In the genomic region with DNA sequence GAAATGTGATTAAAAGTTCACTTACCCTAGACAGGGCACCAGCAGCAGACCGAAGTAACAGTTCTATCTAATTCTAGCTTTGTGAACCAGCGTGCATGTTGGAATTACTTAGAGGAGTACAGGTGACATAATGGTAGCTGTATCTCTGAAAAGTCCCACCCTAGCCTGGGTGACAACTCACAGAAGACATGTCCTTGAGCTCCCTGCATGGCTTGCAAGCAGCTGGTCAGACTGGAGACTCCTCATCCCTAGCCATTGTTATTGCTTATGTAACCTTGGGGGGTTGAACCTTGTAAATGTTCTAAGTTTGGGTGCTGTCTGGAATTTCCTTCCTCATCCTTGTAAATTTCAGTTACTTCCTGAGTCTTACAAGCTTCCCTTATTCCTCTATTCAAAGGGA, we compare ENCODE assay signal across 21 mouse cellular contexts. TPM values are rescaled to one million over a fixed set of nuclear protein-coding genes. Genes with fewer than 3 reads are reported as not detected.
DNase-seq lines count a peak whose midpoint lies in the region; ATAC-seq and TF ChIP-seq lines count a peak whose summit lies in the region.
"Had no signal": no experiment of that assay in that cellular context is flagged by ENCODE, and none has a peak within 500 bp of the region (broad histone marks: within the 10 kb centered on the region; RNA-seq: fewer than 3 reads in every experiment).

No protein-coding gene starts in this region.

- no peak for ATAC-seq in heart, embryonic 12.5 days (ENCODE audit: insufficient number of reproducible peaks, low FRiP score)
- ATAC-seq in heart, embryonic 11.5 days (replicated peaks; ENCODE audit: insufficient number of reproducible peaks, low FRiP score, low TSS enrichment) = no peak
- no peak for ATAC-seq in heart, postnatal 0 days (ENCODE audit: insufficient read depth, low read depth)
- ATAC-seq: forebrain, embryonic 14.5 days; intestine, embryonic 16.5 days had no signal

- H3K27me3 ChIP-seq in heart, embryonic 12.5 days (replicated peaks) = no peaks in the 10 kb centered on the region
- no peaks in the 10 kb centered on the region for H3K27me3 ChIP-seq in heart, embryonic 11.5 days (ENCODE audit: control insufficient read depth, insufficient read depth, low read length)
- H3K27me3 ChIP-seq in heart, postnatal 0 days (ENCODE audit: control insufficient read depth, insufficient read depth, low read length) = no peaks in the 10 kb centered on the region
- H3K27me3 ChIP-seq: embryonic facial prominence, embryonic 15.5 days; hindbrain, embryonic 15.5 days; Patski had no signal

- H3K27ac ChIP-seq in heart, embryonic 12.5 days (ENCODE audit: poor library complexity, severe bottlenecking) = peak overlapping the region; percentile 72; the same call in 1 of the 2 replicates
- H3K27ac ChIP-seq in heart, embryonic 11.5 days (ENCODE audit: low read depth, low read length) = no peak overlapping the region
- peak overlapping the region; percentile 89 for H3K27ac ChIP-seq in heart, postnatal 0 days (ENCODE audit: low read depth)
- H3K27ac ChIP-seq: embryonic facial prominence, embryonic 15.5 days; forebrain, embryonic 10.5 days; hindbrain, embryonic 10.5 days; hindbrain, embryonic 15.5 days had no signal

- H3K4me3 ChIP-seq in heart, embryonic 12.5 days = no peak overlapping the region
- H3K4me3 ChIP-seq in heart, embryonic 11.5 days (ENCODE audit: low read depth, low read length) = no peak overlapping the region
- H3K4me3 ChIP-seq in heart, postnatal 0 days (ENCODE audit: low read depth, low read length) = no peak overlapping the region
- H3K4me3 ChIP-seq: embryonic facial prominence, embryonic 15.5 days; erythroblast, embryonic 14.5 days; forebrain, embryonic 10.5 days; hindbrain, embryonic 10.5 days; hindbrain, embryonic 15.5 days had no signal

- H3K4me1 ChIP-seq in heart, embryonic 12.5 days (replicated peaks) = peaks cover 56% of the 10 kb centered on the region
- peaks cover 41% of the 10 kb centered on the region for H3K4me1 ChIP-seq in heart, embryonic 11.5 days (ENCODE audit: control insufficient read depth, insufficient read depth, low read length)
- peaks cover 38% of the 10 kb centered on the region for H3K4me1 ChIP-seq in heart, postnatal 0 days (ENCODE audit: control insufficient read depth, insufficient read depth)
- H3K4me1 ChIP-seq: hindbrain, embryonic 15.5 days had no signal

- H3K9ac ChIP-seq in heart, embryonic 12.5 days = no peak overlapping the region
- H3K9ac ChIP-seq in heart, embryonic 11.5 days (ENCODE audit: low read depth, low read length) = no peak overlapping the region
- no peak overlapping the region for H3K9ac ChIP-seq in heart, postnatal 0 days (replicated peaks; ENCODE audit: low read depth, low read length)
- H3K9ac ChIP-seq: embryonic facial prominence, embryonic 15.5 days; hindbrain, embryonic 15.5 days had no signal

- no peaks in the 10 kb centered on the region for H3K36me3 ChIP-seq in heart, embryonic 12.5 days
- H3K36me3 ChIP-seq in heart, embryonic 11.5 days (ENCODE audit: control insufficient read depth, insufficient read depth, low read length) = no peaks in the 10 kb centered on the region
- H3K36me3 ChIP-seq in heart, postnatal 0 days (replicated peaks; ENCODE audit: control insufficient read depth, insufficient read depth, low read length) = no peaks in the 10 kb centered on the region
- H3K36me3 ChIP-seq: embryonic facial prominence, embryonic 15.5 days; forebrain, embryonic 10.5 days; hindbrain, embryonic 10.5 days; hindbrain, embryonic 15.5 days had no signal

- no peak for DNase-seq in heart, postnatal 0 days (ENCODE audit: low spot score)
- DNase-seq in heart, adult 11 months = no peak
- DNase-seq in R1 (ENCODE audit: low read depth, low spot score) = peak; percentile 96
- no peak for DNase-seq in right cerebral cortex, adult 18-20 months
- DNase-seq: adrenal gland, adult 8-10 months; adrenal gland, postnatal 36 days; cerebellum, adult 8-10 months; cerebellum, postnatal 14 days; embryo, embryonic 11 days; gastrocnemius, postnatal 10 days; kidney, adult 2 months had no signal

- no peak for TF ChIP-seq CTCF in heart, postnatal 0 days (IDR thresholded peaks at IDR 0.05; ENCODE audit: low read depth)

- 88% methylated on average over 2 of the region's 2 CpGs for WGBS in heart, embryonic 12.5 days
- WGBS in heart, embryonic 11.5 days (ENCODE audit: insufficient replicate concordance) = 84% methylated on average over 2 of the region's 2 CpGs
- 82% methylated on average over 2 of the region's 2 CpGs for WGBS in heart, postnatal 0 days

- no peak overlapping the region for H3K4me2 ChIP-seq in heart, embryonic 12.5 days
- no peak overlapping the region for H3K4me2 ChIP-seq in heart, embryonic 11.5 days
- H3K4me2 ChIP-seq in heart, postnatal 0 days (ENCODE audit: low read depth, low read length) = no peak overlapping the region
- H3K4me2 ChIP-seq: embryonic facial prominence, embryonic 15.5 days; hindbrain, embryonic 15.5 days had no signal

- H3K9me3 ChIP-seq in heart, embryonic 12.5 days (replicated peaks) = no peaks in the 10 kb centered on the region
- no peaks in the 10 kb centered on the region for H3K9me3 ChIP-seq in heart, embryonic 11.5 days (replicated peaks; ENCODE audit: control insufficient read depth, low read length)
- H3K9me3 ChIP-seq in heart, postnatal 0 days (replicated peaks; ENCODE audit: control insufficient read depth, low read length) = no peaks in the 10 kb centered on the region
- H3K9me3 ChIP-seq: embryonic facial prominence, embryonic 15.5 days; forebrain, embryonic 10.5 days; hindbrain, embryonic 10.5 days; hindbrain, embryonic 15.5 days had no signal

- TF ChIP-seq EP300 in heart, postnatal 0 days (IDR thresholded peaks at IDR 0.05; ENCODE audit: low read depth) = no peak

RNA-seq across cellular contexts. Expression of a gene that starts 58.0 kb away (rescaled TPM):
- polyA plus RNA-seq in heart, embryonic 12.5 days (2016; fragmentation: Nextera tagmentation; extraction: Ambion mirVana) = 41.5 and 44.9 TPM in 2 replicates
- polyA plus RNA-seq in heart, embryonic 11.5 days (2014; fragmentation: Nextera tagmentation; extraction: Ambion mirVana) = 52.6 and 60.6 TPM in 2 replicates
- 359 and 460 TPM in 2 replicates for total RNA-seq in heart, postnatal 0 days (2014; rRNA removed; ENCODE audit: low replicate concordance)
- 47.6 and 54.8 TPM in 2 replicates for polyA plus RNA-seq in heart, postnatal 0 days (2015; fragmentation: Nextera tagmentation; extraction: Ambion mirVana)
